Mouse (Mus musculus) C2C12 (cell line): ENCODE measurements at regions not wholly inside any gene's neighbourhood (a gene's known extent, or its start where the extent isn't known, plus 50 kb on each side); places are given as distances from the start of the nearest gene placed in this dataset.

Source experiments
- CEBPB ChIP-seq: IDR thresholded peaks from one replicate; pipeline ENCODE4 v1.6.1; 2011; ENCODE audit warnings: low read depth, mild to moderate bottlenecking, control low read depth, moderate library complexity
- CTCF ChIP-seq: IDR thresholded peaks from one replicate; pipeline ENCODE4 v1.5.1; 2011; ENCODE audit not compliant: control insufficient read depth, insufficient read depth, insufficient read length
- FOSL1 ChIP-seq: IDR thresholded peaks from one replicate; pipeline ENCODE4 v1.8.0; 2011; ENCODE audit warnings: mild to moderate bottlenecking, low read length; ENCODE audit not compliant: poor library complexity, insufficient read depth, severe bottlenecking
- MAX ChIP-seq: IDR thresholded peaks from one replicate; pipeline ENCODE4 v1.6.1; 2011; ENCODE audit warnings: mild to moderate bottlenecking, control low read depth
- MYOD1 ChIP-seq: IDR thresholded peaks from one replicate; pipeline ENCODE4 v1.6.1; 2011; ENCODE audit warnings: low read depth; ENCODE audit not compliant: control insufficient read depth, insufficient read length
- MYOG ChIP-seq: IDR thresholded peaks from one replicate; pipeline ENCODE4 v1.6.1; 2011; ENCODE audit not compliant: control insufficient read depth, insufficient read length; ENCODE audit errors: extremely low read depth
- USF1 ChIP-seq: IDR thresholded peaks from one replicate; pipeline ENCODE4 v1.6.1; 2011; ENCODE audit warnings: low read depth, mild to moderate bottlenecking, control low read depth, moderate library complexity

DNA sequence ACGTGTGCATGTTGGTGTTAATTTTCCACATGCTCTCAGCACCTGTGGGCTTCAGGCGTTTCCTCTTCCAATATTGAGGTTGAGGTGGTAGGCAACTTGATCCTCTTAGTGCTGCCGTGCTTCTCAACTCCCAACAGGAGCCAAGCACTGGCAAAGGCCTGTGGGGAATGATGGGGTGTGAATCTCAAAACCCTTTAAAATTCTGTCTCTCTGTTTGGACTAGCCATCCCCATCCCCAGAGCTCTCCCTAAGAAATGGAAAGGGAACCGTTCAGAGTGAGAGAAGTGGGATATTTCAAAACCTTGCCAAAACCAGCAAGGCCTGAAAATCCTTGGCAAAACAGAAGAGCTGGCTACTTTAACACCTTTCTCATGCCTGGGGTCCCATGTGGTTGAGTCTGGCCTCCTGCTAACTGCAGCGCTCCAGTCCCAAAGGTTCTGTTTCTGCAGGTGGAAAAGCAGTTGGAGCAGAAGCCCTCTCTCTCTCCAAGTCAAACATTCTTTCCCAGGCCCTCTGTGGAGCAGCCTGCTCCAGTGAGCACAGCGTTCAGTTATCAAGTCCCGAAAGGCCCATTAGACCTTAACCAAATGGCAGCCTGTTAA lies 360.4 kb upstream of the Nudt12 start:
- TF ChIP-seq CTCF (no peak), USF1 (no peak), MYOG (no peak), MYOD1 (no peak), MAX (no peak), CEBPB (no peak), FOSL1 (no peak)
